Mouse (Mus musculus): ENCODE data around the gene Rpl10a. TPM values are rescaled to one million over a fixed set of nuclear protein-coding genes. Genes with fewer than 3 reads are reported as not detected.
A peak's percentile ranks its signal among the peaks of the same experiment; 100 is the strongest.
"Not testable (repeated sequence)": the region's sequence is repeated elsewhere in the genome, so short reads cannot be mapped to it uniquely, and the experiment has no call there.

The Rpl10a gene
- total RNA-seq, 2 experiments from 2014 or later = 392 TPM

DNA sequence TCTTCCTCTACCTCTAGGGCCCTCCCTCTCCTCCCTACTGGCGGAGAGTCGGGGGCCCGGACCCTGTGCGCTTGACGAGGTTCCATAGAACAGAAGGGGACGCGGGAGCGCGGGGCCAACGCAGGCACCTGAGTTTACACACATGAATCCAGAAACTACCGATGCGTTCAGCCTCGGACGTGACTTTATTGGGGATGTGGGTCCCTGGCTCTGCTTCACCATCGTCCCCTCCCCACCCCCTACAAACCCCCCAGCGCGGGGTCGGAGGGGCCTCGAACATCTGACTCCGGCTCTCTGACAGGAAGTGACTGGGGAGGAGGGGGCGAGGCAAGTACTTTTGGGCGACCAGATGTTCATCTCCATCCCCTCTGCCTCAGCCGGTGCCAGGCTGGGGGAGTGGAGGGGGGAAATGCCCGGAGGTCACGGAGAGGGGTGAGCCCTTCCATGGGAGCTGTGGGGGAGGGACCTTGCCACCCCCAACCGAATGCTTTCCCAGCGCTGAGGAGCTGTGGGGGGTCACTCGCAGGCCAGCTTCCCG is 23.2 kb downstream of the Rpl10a start:
- DNase-seq = no peak
- intact Hi-C loops (cut with DNase I) = no loop called here

DNA sequence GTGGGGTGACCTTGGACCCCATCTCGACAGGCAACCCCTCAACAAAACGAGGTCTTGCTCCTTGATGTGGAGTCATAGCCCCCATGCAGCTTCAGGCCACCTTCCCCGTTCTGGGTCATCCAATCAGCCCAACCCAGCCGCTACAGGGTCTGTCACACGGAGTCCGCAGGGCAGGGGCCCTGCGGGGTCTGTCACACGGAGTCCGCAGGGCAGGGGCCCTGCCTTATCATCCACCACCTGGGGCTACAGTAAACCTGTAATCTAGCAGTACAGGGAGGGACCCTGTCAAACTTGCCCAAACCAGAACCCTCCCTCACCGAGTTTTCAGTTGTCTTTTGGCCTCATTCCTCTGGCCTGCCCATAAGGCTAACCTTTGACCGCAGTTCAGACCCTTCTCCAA is 23.7 kb downstream of the Rpl10a start:
- DNase-seq = no peak
- intact Hi-C loops (cut with DNase I) = no loop called here

DNA sequence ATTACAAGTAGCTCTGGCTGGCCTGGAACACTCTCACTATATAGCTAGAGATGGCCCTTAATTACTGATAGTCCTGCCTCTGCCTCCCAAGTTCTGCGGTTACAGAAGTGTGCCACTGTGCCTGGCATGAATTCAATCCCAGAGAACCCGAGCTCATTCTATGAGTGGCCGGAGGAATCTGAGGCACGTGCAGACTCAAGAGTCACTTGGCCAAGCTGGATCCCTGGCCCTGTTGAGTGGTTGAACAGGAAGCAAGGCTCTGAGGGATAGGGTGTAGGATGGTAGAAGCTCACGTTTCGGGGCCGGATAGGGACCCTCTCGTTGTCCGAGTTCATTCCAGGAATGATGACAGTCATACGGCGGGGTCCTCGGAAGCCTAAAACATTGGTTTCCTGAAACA is 27.6 kb downstream of the Rpl10a start:
- no peak for DNase-seq
- intact Hi-C loops (cut with DNase I) = no loop called here

DNA sequence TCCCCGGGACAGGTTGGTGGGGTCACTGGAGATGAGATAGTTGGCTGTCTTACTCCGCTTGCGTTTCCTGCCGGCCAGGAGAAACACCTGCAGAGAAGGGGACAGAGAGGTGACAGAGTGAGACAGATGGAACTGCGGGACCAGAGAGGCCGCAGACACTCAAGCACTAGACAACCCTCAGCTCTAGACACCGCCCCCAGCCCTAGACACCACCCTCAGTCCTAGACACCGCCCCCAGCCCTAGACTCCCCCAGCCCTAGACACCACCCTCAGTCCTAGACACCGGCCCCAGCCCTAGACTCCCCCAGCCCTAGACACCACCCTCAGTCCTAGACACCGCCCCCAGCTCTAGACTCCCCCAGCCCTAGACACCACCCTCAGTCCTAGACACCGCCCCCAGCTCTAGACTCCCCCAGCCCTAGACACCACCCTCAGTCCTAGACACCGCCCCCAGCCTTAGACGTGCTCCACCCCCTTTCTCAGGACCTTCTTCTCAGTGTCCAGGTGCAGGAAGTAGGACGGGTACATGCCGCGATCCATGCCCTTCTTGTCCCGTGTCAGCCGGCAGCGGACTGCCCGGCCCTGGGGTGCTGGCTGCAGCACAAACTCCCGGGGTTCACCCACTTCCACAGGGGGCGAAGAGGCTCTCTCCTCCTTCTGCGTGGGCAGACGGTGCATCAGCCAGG is 30.4 kb downstream of the Rpl10a start:
- DNase-seq; intact Hi-C loops (cut with DNase I): not testable (repeated sequence)

DNA sequence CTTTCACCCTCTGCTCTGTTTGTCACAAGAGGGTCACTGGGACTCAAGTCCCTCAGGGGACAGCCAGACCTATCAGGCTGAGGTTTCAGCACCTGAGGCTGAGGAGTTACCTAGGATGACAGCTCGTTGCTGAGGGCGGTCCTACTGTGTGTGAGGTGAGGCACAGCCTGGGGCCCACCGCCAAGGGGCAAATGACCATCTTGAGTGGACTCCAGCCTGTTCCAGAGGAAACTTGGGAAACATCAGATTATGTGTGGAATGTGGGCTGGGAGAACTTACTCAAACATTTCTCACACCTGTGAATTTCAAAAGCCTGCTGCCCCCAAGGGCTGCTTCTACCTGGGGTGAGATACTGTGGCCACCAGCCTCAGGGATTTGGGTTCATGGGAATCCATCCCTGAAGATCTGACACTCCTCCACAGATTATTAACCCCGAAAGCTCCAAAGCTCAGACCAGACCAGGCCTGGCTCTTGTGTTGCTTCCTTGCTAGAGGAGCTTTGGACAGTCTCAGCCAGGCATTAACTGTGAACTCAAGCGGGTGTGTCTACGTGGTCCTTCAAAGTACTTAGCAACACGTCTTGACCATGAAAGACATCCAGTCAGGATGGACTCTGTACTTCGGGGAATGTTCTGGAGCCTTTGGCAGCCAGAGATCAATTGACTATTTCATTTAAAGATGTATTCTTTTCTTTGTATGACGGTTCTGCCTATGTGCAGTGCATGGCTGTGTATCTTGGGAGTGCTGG is 32.4 kb downstream of the Rpl10a start:
- DNase-seq = no peak
- intact Hi-C loops (cut with DNase I) = no loop called here

DNA sequence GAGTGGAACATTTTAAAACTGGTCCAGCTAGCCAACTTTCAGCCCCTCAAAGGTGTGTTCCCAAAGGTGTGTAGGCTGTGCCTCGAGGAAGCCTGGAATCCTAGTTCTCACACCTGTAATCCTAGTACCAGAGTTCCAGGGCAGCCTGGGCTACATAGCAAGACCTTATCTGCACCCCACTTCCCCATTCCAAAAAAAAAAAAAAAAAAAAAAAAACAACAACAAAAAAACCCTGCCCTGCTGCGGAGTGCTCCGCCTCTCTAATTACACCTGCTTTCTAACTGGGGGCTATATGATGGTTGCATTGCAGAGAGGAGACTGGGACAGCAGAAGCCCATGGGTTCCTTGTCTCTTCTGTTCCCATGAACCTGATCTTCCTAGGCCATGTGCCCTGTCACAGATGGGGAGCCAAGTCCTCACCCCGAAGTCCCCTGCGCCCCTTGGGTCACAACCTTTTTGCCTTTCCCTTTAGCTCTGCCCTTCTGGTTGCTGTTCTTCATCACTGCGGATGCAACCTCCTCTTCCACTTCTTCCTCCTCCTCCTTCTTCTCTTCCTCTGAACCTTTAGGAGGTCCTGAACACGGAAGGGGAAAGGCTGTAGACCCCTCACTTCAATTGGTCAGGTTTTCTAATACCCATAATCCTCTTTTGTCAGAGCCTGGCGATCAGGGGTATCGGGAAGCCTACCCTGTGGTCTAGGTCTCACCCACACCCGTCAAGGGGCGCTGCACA is 33.8 kb downstream of the Rpl10a start:
- no peak for DNase-seq
- intact Hi-C loops (cut with DNase I) = no loop called here

DNA sequence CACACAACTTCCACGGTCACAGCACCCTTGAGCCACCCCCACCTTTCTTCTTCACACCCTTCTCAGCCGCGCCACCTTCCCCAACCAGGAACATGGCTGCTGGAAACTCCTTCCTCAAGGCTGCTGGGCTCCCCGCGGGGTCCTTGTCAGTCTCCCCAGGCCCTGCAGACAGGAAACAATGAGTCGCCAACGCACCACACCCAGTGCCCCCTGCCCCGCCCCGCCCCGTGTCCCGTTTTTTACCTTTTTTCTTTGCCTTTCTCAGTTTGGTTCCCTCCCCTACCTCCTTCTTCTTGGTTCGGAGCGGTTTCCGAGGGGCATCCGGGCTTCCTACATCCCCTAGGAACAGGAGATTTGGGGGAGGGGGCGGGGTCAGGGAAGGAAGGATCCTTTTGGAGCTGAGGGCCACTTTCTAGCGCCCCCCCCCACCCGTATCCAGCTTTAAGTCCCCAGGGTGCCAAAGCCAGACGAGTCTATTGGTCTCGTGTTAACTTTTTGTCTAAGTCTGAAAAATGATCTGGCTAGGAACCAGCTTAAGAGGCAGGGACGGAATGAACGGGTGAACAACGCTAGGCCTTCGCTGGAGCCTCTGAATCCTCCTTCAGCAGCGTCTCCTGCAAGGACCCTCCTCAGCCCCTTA is 34.5 kb downstream of the Rpl10a start:
- DNase-seq = no peak
- intact Hi-C loops (cut with DNase I) = no loop called here

DNA sequence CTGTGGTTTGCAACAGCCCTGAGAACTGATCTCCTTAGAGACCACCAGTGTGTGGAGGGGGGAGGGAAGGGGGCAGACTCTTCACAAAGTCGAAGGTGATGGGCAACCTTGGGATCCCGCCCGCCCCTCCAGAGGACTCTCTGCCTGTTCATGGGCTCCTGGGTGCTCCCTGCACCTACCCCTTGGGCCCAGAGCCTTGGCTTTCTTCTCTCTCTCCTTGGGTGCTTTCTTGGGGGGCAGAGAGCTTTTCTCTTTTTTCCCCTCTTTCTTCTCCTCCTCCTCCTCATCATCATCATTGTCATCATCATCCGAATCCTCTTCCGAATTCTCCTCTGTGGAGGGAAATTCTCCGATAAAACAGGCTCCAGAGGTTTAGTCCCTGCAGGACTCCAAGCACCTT is 35.2 kb downstream of the Rpl10a start:
- intact Hi-C loops (cut with DNase I) = no loop called here
- no peak for DNase-seq

DNA sequence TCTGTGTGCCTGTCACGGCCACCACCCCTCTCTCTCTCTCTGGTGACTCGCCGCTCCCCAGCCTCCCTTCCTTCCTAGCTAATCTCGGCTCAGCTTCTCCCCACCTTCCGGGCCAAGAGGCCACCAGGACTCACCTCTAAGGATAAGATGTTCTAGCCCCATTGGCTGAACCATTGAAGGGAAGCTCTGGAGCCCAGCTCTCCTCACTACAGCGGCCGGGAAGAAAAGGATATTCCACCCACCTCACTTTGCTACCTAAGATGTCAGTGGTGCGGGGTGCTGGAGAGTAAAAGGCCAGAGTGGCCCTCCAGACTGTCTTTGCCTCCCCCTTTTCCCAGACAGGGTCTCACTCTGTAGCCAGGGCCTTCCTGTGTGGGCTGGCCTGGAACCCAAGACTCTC is 36.9 kb downstream of the Rpl10a start, which contains the start of gene Tulp1:
Gene Tulp1 (minus strand): TSS at position 101 of the 400 bp plus-strand sequence.
- intact Hi-C loops (cut with DNase I) = loop anchor here (5.0 kb wide), 1 partner anchor 138 kb away; no protein-coding TSS in a partner anchor
- DNase-seq = no peak

DNA sequence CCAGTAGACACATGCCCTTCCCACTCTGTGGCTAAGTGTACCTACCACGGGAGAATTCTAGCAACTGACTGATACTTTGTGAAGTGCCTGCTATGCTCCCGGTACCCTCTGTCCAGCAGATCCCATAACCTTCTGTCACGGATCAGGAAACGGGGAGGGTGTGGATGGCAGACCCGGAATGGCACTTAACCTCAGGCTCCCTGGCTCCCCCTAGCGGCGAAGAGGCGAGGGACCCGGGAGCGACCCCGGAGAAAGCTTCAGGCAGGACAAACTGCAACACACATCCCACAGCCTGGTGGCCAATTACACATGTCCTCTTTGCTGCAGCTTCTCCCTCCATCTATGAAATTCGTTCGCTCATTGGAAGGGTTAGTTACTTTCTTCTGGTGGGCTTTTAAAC is 40.2 kb downstream of the Rpl10a start:
- intact Hi-C loops (cut with DNase I) = loop anchor here (1.0 to 5.0 kb wide), 3 partner anchors 40 to 164 kb away; partner anchors contain the start of gene Rpl10a
- peak; percentile 83 to 90 for DNase-seq

DNA sequence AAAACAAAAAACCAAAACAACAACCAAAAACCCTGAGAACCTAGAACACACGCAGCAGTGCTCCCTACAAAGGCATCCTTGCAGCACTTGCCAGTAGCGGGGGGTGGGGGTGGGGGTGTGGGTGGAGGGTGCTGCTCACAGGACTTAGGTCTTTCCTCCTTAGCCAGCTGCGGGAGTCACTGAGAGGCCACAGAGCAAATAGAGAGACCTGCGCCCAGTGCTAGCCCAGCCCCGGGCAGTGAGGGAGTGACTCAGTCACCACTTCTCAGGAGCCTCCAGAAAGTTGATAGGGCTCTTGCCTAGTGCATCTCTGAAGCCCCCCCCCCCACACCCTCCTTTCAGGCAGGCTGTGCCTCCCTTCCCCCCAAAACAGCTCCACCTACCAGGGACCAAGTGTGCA is 40.8 kb downstream of the Rpl10a start:
- DNase-seq = no peak
- intact Hi-C loops (cut with DNase I) = loop anchor here (2.0 to 5.0 kb wide), 2 partner anchors 40 to 142 kb away; partner anchors contain the start of gene Rpl10a

DNA sequence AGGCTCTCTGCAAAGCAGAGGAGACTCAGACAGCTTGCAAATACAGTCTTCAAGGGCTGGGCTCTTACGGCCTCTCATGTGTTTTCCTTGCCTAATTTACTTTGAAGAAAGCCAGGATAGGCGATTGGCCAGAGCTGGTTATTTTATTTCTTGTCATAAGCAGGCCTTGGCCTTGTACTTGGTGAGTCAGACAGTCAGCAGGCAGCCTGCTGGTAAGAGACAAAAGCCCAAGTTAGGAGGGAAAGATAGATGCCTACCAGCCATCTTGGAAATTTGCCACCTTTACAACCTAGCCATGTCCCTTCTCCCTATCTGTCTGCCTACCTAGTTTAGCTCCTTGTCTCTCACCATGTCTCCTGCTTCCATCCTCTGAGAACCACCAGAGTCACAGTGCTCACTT is 43.0 kb downstream of the Rpl10a start:
- intact Hi-C loops (cut with DNase I) = no loop called here

DNA sequence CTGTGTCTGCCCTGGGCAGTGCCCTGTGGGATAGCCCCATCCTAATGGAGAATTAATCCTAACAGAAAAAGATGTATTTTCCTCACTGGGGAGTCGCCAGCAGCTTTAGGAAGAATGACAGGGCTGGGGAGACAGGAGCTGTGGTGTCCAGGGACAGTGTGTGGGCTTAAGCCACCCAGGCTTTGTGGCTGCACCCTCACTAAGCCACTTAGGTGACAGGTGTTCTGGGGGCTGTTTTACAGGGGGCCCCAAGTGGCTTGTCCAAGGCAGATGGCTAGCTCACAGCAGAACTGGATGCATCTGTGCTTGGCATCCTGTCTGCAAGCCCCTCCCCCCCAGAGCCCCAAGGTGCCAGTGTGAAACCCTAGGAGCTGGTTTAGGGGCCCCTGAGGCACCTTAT is 43.7 kb downstream of the Rpl10a start:
- intact Hi-C loops (cut with DNase I) = no loop called here
- no peak for DNase-seq

More for the DNA sequence above, 43.0 kb downstream of the Rpl10a start:
- DNase-seq = no peak

DNA sequence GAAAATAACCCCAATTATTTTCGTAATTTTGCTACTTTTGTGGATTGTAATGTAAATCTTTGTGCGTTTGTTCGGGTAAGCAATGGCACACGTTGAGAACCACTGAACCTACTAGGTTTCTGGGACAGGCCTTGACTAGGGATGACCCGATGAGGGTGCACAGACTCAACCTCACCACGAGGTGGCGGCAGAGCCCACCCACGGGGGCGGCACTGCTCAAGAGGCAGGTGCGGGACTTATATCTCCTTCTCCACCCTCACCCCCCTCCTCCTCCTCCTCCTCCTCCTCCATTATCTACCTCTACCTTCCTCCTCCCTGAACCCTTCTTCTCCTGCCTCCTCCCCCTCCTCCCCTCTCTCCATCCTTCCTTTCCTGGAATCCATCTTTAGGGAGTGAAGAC is 45.5 kb downstream of the Rpl10a start:
- DNase-seq = peak in 1 of 2 experiments; percentile 41
- intact Hi-C loops (cut with DNase I) = no loop called here

DNA sequence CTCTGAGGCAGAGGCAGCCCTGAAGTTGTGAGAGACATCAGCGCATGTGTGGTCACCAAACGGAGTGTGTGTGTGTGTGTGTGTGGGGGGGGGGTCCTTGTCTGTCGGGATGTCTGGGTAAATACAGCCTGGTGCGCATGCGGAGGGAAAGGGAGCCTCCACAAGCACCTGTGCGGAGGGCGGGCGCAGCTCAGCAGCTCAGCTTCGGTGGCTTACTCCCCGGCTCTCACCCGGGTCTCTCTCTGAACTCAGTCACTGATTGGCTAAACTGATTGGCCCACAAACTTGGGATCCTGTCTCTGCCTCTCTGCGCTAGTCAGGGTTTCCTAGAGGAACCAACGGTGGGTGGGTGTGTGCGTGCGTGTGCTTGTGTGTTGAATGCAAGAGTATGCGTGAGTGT is 46.2 kb downstream of the Rpl10a start:
- intact Hi-C loops (cut with DNase I) = no loop called here

DNA sequence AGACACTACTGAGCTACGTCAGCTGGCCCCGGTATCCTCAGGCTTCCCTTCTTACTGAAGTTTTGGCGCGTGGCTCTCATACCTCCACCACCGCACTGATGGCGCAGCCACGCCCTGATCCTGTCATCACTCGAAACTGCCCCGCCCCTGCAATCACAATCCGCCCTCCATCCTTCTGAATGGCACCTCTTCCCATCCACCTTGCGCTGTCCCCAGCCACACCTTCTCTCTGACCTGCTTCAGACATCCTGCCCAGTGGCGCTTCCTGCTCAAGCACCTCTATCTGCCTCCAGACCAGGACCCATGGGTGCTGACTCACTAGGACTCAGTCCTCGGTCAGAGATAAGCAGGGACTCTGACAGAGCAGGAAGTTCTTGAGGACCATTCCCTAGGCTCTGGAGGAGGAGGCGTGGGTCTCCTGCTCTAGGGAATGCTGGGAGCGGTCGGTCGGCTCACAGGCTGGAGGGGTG is 47.4 kb downstream of the Rpl10a start:
- intact Hi-C loops (cut with DNase I) = no loop called here

More for the DNA sequence above, 46.2 kb downstream of the Rpl10a start:
- no peak for DNase-seq

DNA sequence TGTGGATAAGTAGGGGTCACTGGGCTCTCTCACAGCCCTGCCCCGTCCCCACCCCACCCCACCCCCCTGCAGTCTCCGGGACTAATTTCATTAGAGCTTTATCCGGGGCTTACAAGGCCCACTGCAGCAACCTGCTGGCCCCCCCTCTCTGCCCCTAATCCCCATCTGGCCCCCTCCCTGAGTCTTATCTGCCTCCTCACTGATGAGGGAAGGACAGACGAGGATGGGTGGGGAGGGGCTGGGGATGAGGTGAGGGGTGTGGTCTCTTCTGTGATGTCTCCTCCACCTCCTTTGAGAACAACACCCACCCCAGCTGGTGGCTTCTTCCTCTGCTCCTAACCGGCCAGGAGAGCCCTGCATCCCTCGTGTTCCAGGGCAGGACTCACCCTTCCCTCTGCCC is 52.0 kb downstream of the Rpl10a start:
- DNase-seq = no peak
- intact Hi-C loops (cut with DNase I) = no loop called here

More for the DNA sequence above, 47.4 kb downstream of the Rpl10a start:
- DNase-seq = no peak

Measured in heart, postnatal 36 days (tissue).